Mouse (Mus musculus) forebrain, embryonic 11.5 days (tissue): ENCODE results near the gene Cenpp. TPM values are rescaled to one million over a fixed set of nuclear protein-coding genes. Genes with fewer than 3 reads are reported as not detected.

Experiments used
- ATAC-seq: fragments of 200-750 bp; cut with Nextera tagmentation; replicated peaks from 2 replicates; pipeline ENCODE4 v1.8.0; 2017; ENCODE audit warnings: moderate TSS enrichment; ENCODE audit not compliant: low FRiP score
- DNase-seq: peaks from one replicate; pipeline ENCODE4 v3.0.0-alpha.2; 2017; ENCODE audit warnings: low spot score
- H3K27ac ChIP-seq: fragments of 300-500 bp; sonication (generic); 2 replicates; pipeline ENCODE4 v1.5.1; 2014; ENCODE audit warnings: low read depth, low read length
- H3K27me3 ChIP-seq: fragments of 300-500 bp; sonication (generic); 2 replicates; pipeline ENCODE4 v1.6.1; 2014; ENCODE audit warnings: mild to moderate bottlenecking, low read length, mixed read lengths; ENCODE audit not compliant: control insufficient read depth, insufficient read depth
- H3K36me3 ChIP-seq: fragments of 300-500 bp; sonication (generic); 2 replicates; pipeline ENCODE4 v1.6.1; 2014; ENCODE audit warnings: mild to moderate bottlenecking, low read length, moderate library complexity, mixed read lengths; ENCODE audit not compliant: control insufficient read depth, insufficient read depth
- H3K4me1 ChIP-seq: fragments of 300-500 bp; sonication (generic); replicated peaks from 2 replicates; pipeline ENCODE4 v1.6.1; 2014; ENCODE audit warnings: low read length, mixed read lengths; ENCODE audit not compliant: control insufficient read depth, insufficient read depth
- H3K4me2 ChIP-seq: fragments of 300-500 bp; sonication (generic); 2 replicates; pipeline ENCODE4 v1.6.1; 2014; ENCODE audit warnings: low read depth, mild to moderate bottlenecking, low read length, moderate library complexity, mixed read lengths; ENCODE audit not compliant: severe bottlenecking
- H3K4me3 ChIP-seq: fragments of 300-500 bp; sonication (generic); 2 replicates; pipeline ENCODE4 v1.5.1; 2014; ENCODE audit warnings: low read depth, low read length
- H3K9ac ChIP-seq: fragments of 300-500 bp; sonication (generic); 2 replicates; pipeline ENCODE4 v1.6.1; 2014; ENCODE audit warnings: low read length
- H3K9me3 ChIP-seq: fragments of 300-500 bp; sonication (generic); 2 replicates; pipeline ENCODE4 v1.6.1; 2016; ENCODE audit warnings: low read length, mixed read lengths; ENCODE audit not compliant: control insufficient read depth
- WGBS: fragments of 180-500 bp; shearing (Covaris S2); extraction: QIAGEN DNeasy Blood & Tissue Kit; methylation state at CpG from one replicate; pipeline ENCODE4 v1.1.7; 2014; 5-methylcytosine and 5-hydroxymethylcytosine counted together
- polyA plus RNA-seq: library from polyadenylated mRNA; unstranded; fragments of >200 nt; fragmentation: Nextera tagmentation; extraction: Ambion mirVana; gene quantifications from 2 replicates; pipeline ENCODE4 v1.2.1, GENCODE M21; 2014

Cenpp gene
- polyA plus RNA-seq, 1 experiment from 2014 or later: 42.9 TPM

DNA sequence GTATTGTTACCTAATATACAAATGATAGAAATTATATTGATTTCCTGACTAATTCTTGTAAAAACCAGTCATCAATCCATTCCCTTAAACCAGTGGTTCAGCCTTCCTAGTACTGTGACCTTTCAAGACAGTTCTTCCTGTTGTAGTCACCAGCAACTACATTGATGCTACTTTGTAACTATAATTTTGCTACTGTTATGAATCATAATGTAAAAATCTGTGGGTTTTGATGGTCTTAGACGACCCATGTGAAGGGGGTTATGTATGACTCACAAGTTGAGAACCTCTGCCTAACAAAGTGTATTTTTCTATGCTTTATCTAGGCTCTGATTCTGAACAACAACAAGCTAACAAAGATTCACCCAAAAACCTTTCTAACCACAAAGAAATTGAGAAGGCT is 95.7 kb downstream of the Cenpp start:
- Histone ChIP-seq H3K9ac (no peak overlapping the region), H3K4me1 (no peaks in the 10 kb centered on the region), H3K36me3 (no peaks in the 10 kb centered on the region), H3K27ac (no peak overlapping the region), H3K9me3 (no peaks in the 10 kb centered on the region), H3K4me2 (no peak overlapping the region), H3K4me3 (no peak overlapping the region), H3K27me3 (no peaks in the 10 kb centered on the region)
- ATAC-seq: no peak
- no peak for DNase-seq
- WGBS: 65% methylated on average over 1 of the region's 1 CpGs

DNA sequence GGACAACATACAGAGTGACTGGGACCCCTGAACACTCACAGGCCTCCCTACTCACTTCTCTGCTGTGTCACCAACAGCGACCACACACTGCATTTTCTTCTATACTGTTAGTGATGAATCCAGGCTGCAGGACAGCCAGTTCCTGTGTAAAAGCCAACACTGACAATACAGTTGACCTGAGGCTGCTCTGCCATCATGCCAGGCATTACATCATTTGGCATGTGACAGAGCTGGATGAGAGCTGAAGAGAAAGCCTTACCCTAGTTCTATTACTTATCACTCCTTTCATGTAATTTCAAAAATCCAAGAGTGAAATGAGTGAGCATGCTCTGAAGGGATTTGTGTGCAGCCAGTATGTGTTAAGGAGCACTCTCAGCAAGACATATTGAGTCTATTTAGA is 96.4 kb downstream of the Cenpp start:
- H3K4me1 ChIP-seq: no peaks in the 10 kb centered on the region
- no peak overlapping the region for H3K4me3 ChIP-seq
- H3K9me3 ChIP-seq: no peaks in the 10 kb centered on the region
- no peak overlapping the region for H3K9ac ChIP-seq
- 91% methylated on average over 1 of the region's 1 CpGs for WGBS
- H3K27me3 ChIP-seq: no peaks in the 10 kb centered on the region
- DNase-seq: no peak
- H3K36me3 ChIP-seq: no peaks in the 10 kb centered on the region
- H3K4me2 ChIP-seq: no peak overlapping the region
- ATAC-seq: no peak
- H3K27ac ChIP-seq: no peak overlapping the region

DNA sequence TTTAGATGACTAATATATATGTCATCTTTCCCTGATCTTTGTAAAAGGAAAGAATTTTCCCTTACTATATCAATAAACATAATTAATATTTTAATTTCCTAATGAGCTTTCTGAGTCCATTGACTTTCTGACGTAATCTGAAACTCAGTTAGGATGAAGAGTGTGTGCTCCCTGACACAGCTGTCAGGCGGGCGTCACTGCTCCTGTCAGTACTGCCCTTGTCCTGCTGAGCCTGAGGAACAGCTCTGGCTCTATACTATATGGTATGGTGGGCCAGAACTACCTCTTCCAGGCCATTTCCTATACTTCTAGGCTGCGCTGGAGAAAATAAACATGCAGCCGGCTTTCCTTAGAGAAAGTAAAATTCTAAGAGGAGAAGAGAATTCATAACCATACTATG is 98.1 kb downstream of the Cenpp start:
- no peak overlapping the region for H3K4me2 ChIP-seq
- no peak overlapping the region for H3K4me3 ChIP-seq
- no peaks in the 10 kb centered on the region for H3K27me3 ChIP-seq
- no peaks in the 10 kb centered on the region for H3K4me1 ChIP-seq
- DNase-seq (no peak), ATAC-seq (no peak)
- WGBS: 85% methylated on average over 5 of the region's 5 CpGs
- no peak overlapping the region for H3K27ac ChIP-seq
- no peak overlapping the region for H3K9ac ChIP-seq
- no peaks in the 10 kb centered on the region for H3K36me3 ChIP-seq
- H3K9me3 ChIP-seq: no peaks in the 10 kb centered on the region

DNA sequence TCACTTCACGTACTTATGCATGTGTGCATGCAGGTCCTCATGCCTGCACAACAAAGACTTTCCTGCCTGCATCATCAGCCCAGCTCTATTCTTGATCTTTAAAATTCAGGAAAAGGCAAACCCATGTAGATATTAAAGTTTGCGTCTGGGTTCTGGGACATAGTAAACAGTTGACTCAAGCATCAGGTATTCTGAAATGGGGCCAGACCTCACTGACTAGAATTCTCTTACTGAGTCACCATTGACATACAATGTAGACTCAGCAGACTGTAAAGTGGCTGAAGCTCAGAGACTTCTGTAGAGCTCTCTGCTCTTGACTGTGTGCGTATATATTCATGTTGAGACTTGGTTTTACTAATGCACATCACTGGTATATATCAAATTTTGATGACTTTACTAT is 103.0 kb downstream of the Cenpp start:
- Histone ChIP-seq H3K9ac (no peak overlapping the region), H3K9me3 (no peaks in the 10 kb centered on the region), H3K36me3 (no peaks in the 10 kb centered on the region), H3K4me1 (no peaks in the 10 kb centered on the region), H3K4me2 (no peak overlapping the region), H3K4me3 (no peak overlapping the region), H3K27ac (no peak overlapping the region), H3K27me3 (no peaks in the 10 kb centered on the region)
- WGBS: 92% methylated on average over 3 of the region's 3 CpGs
- DNase-seq: no peak
- no peak for ATAC-seq

DNA sequence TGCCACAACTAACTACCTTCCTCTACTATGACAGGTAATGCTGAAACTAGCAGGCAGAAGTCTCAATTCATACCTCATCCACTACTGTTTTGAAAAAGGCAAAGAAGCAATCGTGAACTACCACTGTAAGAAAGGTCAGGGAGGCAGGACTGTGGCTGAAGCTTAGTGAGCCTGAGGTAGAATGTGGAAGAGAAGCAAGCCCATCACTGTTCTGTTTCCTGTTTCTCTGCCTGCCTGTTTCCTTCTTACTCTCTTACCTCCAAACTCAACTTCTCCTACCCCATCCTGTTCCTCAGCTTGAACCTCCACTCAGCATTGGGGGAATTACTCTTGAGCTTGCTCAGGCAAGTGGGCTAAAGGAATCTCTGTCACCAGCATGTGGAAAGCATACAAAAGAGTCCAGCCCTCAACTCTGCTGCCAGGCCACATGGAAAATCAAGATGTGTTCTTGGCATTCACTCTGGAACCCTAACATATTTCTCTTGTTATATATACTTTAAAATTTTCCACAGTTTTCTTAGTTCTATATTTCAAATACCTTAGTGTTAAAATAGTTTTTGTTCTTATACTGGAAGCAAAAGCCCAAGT is 104.9 kb downstream of the Cenpp start:
- ATAC-seq: no peak
- no peak overlapping the region for H3K27ac ChIP-seq
- H3K4me2 ChIP-seq: no peak overlapping the region
- H3K36me3 ChIP-seq: no peaks in the 10 kb centered on the region
- no peaks in the 10 kb centered on the region for H3K4me1 ChIP-seq
- no peak overlapping the region for H3K4me3 ChIP-seq
- H3K27me3 ChIP-seq: no peaks in the 10 kb centered on the region
- 95% methylated on average over 1 of the region's 1 CpGs for WGBS
- no peak overlapping the region for H3K9ac ChIP-seq
- no peak for DNase-seq
- no peaks in the 10 kb centered on the region for H3K9me3 ChIP-seq

DNA sequence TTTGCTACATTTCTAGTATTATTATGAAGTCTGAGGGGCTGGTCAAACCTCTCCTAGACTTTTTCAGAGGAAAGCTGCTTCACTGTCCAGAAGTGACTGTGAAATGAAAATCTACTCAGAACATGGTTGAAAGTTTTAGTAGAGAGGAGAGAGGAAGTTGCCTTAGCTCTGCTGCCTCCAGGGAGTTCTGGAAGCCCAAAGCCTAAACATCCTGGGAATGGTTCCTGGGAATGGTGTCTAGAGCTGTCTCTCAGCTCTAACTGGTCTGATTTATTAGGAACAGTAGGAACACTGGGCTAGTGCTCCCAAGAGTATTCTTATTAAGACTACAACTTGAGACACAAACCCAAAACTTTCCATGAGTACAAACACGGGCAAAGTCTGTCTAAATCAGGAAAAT is 106.1 kb downstream of the Cenpp start:
- Histone ChIP-seq H3K36me3 (no peaks in the 10 kb centered on the region), H3K4me3 (no peak overlapping the region), H3K4me2 (no peak overlapping the region), H3K9ac (no peak overlapping the region), H3K27me3 (no peaks in the 10 kb centered on the region), H3K27ac (no peak overlapping the region), H3K9me3 (no peaks in the 10 kb centered on the region), H3K4me1 (no peaks in the 10 kb centered on the region)
- 71% methylated on average over 1 of the region's 1 CpGs for WGBS
- DNase-seq: no peak
- ATAC-seq: no peak

DNA sequence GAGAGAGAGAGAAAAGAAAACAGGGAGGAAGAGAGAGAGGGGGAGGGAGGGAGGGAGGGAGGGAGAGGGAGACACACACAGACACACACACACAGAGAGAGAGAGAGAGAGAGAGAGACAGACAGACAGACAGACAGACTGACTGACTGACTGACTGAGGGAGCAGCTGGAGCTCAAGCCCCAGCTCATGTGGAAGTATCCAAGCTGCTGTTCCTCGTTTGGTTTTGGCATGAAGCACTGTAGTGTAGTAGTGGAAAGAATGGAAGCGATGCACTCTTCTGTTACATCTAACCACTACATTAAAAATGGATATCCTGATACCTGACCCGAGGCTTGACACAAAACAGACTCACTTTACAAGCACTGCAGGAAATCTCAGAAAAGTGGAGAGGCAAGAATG is 106.9 kb downstream of the Cenpp start:
- H3K4me1 ChIP-seq: no peaks in the 10 kb centered on the region
- H3K4me3 ChIP-seq: no peak overlapping the region
- no peak overlapping the region for H3K27ac ChIP-seq
- H3K36me3 ChIP-seq: no peaks in the 10 kb centered on the region
- ATAC-seq (no peak), DNase-seq (no peak)
- no peak overlapping the region for H3K9ac ChIP-seq
- no peaks in the 10 kb centered on the region for H3K9me3 ChIP-seq
- no peak overlapping the region for H3K4me2 ChIP-seq
- no peaks in the 10 kb centered on the region for H3K27me3 ChIP-seq
- WGBS: 74% methylated on average over 3 of the region's 3 CpGs

DNA sequence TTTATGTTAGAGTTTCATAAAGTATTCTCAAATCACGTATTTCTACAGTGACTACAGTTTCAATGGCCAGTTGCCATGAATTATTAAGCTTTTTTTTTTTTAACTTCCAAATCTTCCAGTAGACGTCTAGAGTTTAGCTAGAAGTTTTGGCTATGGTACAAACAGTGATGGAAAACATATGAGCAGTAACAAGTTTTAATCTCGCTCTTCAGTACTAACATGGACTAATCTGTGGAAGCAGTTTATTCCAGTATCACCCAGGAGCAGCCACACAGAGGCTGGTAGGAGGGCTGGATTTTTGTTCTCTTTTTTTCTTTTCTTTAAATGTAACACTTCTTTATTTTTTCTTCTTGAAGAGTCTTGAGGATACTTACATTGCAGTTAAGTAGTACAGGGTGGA is 108.3 kb downstream of the Cenpp start, which contains the start of gene Aspn:
TSS of gene Aspn (plus strand) at position 165 of the 400 bp plus-strand sequence.
- Histone ChIP-seq H3K27me3 (no peaks in the 10 kb centered on the region), H3K4me3 (no peak within 1 kb of the TSS), H3K9me3 (no peaks in the 10 kb centered on the region), H3K4me2 (no peak within 1 kb of the TSS), H3K27ac (no peak within 1 kb of the TSS), H3K9ac (no peak within 1 kb of the TSS), H3K36me3 (no peaks in the 10 kb centered on the region), H3K4me1 (no peaks in the 10 kb centered on the region)
- no peak for ATAC-seq
- WGBS: 89% methylated on average over 3 of the region's 3 CpGs
- DNase-seq: no peak

DNA sequence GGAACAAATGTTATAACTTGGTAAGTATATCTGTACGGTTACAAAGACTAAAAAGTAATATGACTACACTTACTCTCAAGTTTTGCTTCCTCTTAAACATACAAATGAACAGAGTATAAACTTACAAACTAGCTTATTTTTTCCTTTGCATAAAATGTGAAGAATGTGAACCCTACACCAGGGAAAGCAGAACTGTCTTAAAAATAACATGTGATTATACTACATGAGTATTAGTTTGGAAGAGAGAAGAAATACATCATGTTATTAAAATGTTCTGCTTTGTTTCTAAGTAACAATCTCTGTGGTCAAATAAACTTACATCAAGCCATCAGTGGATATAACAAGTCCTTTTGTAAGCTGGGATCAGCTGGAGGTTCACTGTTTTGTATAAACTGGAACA is 113.9 kb downstream of the Cenpp start:
- no peak overlapping the region for H3K9ac ChIP-seq
- H3K36me3 ChIP-seq: no peaks in the 10 kb centered on the region
- H3K4me2 ChIP-seq: no peak overlapping the region
- H3K27ac ChIP-seq: no peak overlapping the region
- H3K27me3 ChIP-seq: no peaks in the 10 kb centered on the region
- H3K4me3 ChIP-seq: no peak overlapping the region
- no peaks in the 10 kb centered on the region for H3K4me1 ChIP-seq
- WGBS: 92% methylated on average over 1 of the region's 1 CpGs
- ATAC-seq (no peak), DNase-seq (no peak)
- no peaks in the 10 kb centered on the region for H3K9me3 ChIP-seq
